Mouse (Mus musculus) urinary bladder, postnatal 14 days (tissue): Measurements from ENCODE around the gene Trex2.
"Not testable (repeated sequence)": the region's sequence is repeated elsewhere in the genome, so short reads cannot be mapped to it uniquely, and the experiment has no call there.

Experiments
- DNase-seq: peaks from one replicate; pipeline ENCODE4 v3.0.0; 2021; ENCODE audit warnings: low spot score

Gene Trex2

DNA sequence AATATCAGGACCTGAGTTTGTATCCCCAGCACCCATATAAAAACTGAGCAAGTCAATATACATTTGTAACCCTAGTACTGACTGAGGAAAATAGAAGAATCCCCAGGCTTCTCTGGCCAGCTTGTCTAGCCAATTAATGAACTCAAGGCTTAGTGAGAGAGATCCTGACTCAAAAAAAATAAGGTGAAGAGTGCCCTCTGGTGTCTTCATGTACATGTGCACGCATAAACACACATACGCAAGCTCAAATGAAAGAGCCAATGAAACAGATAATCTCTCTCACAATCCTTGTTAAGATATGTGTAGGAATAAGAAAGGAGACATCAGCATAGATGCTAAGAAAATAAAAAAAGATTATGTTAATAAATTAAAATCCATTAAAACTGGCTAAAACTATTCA is 5.1 kb downstream of the Trex2 start:
- DNase-seq: no peak

DNA sequence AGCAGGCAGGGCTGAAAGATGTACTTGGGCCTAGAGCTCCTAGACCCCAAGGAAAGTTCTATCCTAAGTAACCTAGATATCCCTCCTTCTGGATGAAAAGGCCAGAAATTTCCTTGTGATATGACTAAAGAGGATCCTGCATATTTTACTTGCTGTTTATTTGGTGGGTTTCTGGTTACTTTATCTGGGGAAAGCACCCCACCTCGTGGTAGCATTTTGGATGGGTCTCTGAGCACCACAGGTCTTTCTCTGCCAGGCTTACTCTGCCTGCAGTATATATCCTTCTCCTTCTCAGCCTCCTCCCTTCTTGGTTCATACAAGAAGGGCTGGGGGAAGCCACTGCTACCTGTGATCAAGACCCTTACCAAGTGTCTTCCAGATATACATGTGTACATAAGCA is 22.4 kb downstream of the Trex2 start:
- DNase-seq: no peak

DNA sequence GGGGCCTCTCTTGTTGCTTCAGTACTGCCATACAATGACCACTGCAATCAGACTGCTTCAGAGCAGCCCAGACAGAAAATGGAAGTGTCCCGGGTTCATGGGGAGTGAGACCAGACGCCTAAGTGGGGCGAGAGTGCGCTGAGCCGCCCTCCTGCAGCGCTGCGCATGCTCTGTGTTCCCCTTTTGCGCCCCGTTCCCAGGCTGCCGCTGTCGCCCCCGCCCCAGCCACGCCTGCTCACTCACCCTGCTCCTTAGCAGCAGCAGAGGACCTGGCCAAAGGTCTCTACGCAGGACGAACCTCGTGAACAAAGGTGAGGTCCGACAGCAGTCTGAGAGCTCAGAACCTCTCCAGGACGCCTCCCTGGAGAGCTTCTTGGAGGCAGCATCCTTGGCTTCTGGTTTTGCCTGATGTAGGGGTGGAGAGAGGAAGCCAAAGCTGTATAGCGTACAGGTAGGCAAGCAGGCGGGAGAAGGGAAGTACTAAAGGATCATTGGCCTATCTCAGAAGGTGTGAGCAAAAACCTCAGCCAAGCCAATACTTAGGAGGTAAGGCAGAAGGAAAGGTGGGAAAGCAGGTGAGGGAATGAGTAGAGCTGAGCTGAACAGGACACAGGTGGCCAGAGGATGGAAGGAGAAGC is 24.1 kb downstream of the Trex2 start, which contains the start of gene Zfp92:
Zfp92 (plus strand) TSS at position 217 of the 638 bp plus-strand sequence.
- no peak for DNase-seq

DNA sequence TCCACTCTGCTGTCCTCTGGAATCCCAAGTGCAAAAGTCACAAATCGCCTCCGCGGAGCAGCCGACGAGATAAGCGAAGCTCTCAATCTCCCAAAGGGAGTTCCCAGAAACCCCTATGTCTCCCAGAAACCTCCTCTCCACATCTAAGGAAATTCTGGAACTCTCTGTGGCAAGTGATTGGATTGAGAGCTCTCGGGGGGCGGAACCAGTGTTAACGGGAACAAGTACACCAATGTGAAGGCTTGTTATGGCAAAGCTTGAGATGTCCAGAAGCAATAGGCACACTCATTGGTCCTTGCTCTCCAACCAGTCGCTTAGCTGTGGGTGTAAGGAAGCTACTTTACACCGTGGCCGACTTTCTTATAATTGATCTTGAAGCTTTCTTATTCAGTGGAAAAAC is 33.5 kb downstream of the Trex2 start:
- DNase-seq: no peak

DNA sequence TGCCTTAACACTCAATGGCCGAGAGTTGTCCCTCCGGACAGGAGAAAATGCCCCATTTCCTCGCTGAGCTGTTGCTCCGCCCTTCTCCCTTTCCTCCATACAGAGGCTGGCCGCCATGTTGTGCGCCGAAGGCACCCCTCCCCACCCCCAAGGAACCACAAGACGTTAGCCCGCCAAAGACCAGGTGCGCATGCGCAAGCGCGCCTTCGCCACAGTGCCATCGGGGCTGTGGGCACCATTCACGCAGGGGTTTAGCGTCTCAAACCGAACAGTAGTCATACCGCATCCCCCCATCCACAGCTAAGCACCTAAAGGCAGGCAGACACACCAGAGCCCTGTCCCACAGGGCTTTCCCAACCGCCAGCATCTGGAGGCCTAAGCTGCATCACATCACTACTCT is 34.2 kb downstream of the Trex2 start:
- DNase-seq: no peak

DNA sequence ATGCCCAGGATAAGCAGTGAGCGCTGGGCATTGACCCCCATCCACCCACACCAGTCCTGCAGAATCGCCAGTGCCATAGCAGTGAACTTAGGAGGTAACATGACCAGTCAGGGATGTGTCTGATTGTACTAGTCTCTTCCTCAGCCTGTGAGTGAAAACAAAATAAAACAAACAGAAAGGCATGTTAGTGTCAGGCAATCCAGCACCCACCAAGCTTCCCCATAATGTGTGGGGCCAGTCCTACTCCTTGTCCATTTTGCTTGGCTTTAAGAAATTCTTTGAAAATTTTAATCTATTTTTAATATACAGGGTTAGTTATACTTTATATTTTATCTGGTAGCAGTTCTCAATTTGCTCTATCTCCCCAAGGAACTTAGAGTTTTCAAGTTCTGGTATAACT is 36.5 kb downstream of the Trex2 start, which contains the start of gene Gm18336:
Gm18336 (minus strand) TSS at position 101 of the 400 bp plus-strand sequence.
- DNase-seq: not testable (repeated sequence)

DNA sequence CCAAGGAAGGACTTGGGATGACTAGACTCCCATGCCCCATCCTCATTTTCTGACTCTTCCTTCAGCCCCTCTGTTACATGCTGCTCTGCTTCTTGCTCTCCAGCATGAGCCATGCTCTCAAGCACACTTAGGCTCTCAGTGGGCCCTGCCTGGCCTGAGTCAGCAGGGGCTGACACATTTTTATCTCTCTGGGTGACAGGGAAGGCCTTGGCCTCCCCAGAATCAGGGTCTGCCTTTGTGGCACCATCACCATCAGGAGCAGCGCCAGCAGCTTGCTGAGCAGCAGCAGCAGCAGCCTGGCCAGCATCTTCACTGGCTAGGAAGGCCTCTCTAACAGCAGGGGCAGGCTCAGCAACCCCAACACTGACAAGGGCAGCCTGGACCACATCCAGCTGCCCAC is 38.7 kb downstream of the Trex2 start:
- no peak for DNase-seq

DNA sequence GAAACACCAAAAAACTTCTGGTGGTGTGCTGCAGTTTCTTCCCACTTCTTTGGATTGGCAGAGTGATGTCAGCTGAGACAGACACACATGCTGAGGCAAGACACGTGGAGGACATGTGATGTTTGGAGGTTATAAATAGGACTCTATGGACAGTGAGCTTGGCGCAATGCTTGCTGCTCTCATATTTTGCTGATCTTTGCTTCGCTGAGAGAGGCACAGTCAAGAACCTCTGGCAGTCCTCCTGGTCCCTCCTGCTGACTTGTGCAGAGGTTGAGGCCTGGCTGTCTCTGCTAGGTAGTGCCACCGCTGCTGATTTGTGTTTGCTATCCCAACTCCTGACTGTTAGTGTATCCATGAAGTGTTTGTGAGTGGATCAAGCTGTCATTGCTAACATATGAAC is 43.7 kb downstream of the Trex2 start:
- DNase-seq: no peak

DNA sequence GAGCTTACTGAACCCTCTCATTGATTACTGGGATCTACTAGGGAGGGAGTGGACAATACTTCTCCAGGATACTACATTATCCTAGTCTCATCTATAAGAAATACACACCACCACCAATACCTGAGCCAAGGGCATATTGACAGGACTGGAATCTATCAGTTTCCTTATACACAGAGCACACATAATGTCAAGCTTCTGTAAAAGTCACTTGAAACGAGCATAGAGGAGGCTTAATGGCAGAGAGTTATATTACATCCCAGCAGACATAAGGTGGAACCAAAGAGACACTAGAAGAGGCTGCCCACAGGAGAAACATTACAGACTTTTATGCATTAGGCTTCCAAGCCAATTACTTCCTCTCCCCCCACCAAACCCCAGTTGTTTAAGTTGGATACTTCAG is 50.2 kb downstream of the Trex2 start:
- no peak for DNase-seq

DNA sequence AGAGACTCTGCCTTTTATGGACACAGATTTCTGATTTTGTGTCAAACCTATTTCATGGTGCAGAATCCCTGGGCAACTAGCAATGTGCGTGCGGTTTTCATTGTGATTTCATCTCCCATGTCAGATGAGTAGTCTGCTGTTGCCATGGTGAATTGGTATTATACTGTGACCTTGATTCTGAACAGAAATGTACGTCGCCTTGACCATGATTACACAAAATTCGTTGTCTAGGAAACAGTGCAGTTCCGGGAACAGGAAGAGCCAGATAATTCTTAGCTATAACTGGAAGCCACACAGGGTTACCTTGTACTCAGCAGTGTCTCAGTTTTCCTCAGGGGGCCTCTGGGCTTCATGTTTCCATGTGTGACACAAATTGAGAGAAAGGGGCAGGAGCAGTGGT is 50.7 kb downstream of the Trex2 start:
- DNase-seq: no peak
